Mouse (Mus musculus) neural tube, embryonic 14.5 days (tissue): ENCODE measurements around the gene Zdhhc17. TPM values are rescaled to one million over a fixed set of nuclear protein-coding genes. Genes with fewer than 3 reads are reported as not detected.
A peak's percentile ranks its signal among the peaks of the same experiment; 100 is the strongest.

Experiments
- ATAC-seq: fragments of 200-750 bp; cut with Nextera tagmentation; 2 replicates; pipeline ENCODE4 v1.8.0; 2017; ENCODE audit warnings: low read depth, mild to moderate bottlenecking, moderate TSS enrichment, moderate library complexity
- H3K27ac ChIP-seq: fragments of 300-500 bp; sonication (generic); 2 replicates; pipeline ENCODE4 v1.5.1; 2014; ENCODE audit warnings: low read depth, mild to moderate bottlenecking, control low read depth, low read length, moderate library complexity, mixed read lengths
- H3K27me3 ChIP-seq: fragments of 300-500 bp; sonication (generic); 2 replicates; pipeline ENCODE4 v1.6.1; 2014; ENCODE audit warnings: low read length; ENCODE audit not compliant: control insufficient read depth, insufficient read depth
- H3K36me3 ChIP-seq: fragments of 300-500 bp; sonication (generic); 2 replicates; pipeline ENCODE4 v1.6.1; 2014; ENCODE audit warnings: low read length, mixed read lengths; ENCODE audit not compliant: control insufficient read depth, insufficient read depth
- H3K4me1 ChIP-seq: fragments of 300-500 bp; sonication (generic); 2 replicates; pipeline ENCODE4 v1.6.1; 2014; ENCODE audit warnings: low read length; ENCODE audit not compliant: control insufficient read depth, insufficient read depth
- H3K4me2 ChIP-seq: fragments of 300-500 bp; sonication (generic); 2 replicates; pipeline ENCODE4 v1.6.1; 2014; ENCODE audit warnings: mild to moderate bottlenecking, low read depth, low read length, control low read depth
- H3K4me3 ChIP-seq: fragments of 300-500 bp; sonication (generic); 2 replicates; pipeline ENCODE4 v1.5.1; 2014; ENCODE audit warnings: low read depth, low read length, control low read depth, mixed read lengths
- H3K9ac ChIP-seq: fragments of 300-500 bp; sonication (generic); replicated peaks from 2 replicates; pipeline ENCODE4 v1.6.1; 2014; ENCODE audit warnings: low read depth, mild to moderate bottlenecking, control low read depth, low read length, mixed read lengths
- H3K9me3 ChIP-seq: fragments of 300-500 bp; sonication (generic); 2 replicates; pipeline ENCODE4 v1.6.1; 2016; ENCODE audit warnings: low read length; ENCODE audit not compliant: control insufficient read depth
- WGBS: fragments of 180-500 bp; shearing (Covaris S2); extraction: QIAGEN DNeasy Blood & Tissue Kit; methylation state at CpG from one replicate; pipeline ENCODE4 v1.1.7; 2014; 5-methylcytosine and 5-hydroxymethylcytosine counted together
- polyA plus RNA-seq: library from polyadenylated mRNA; unstranded; fragments of >200 nt; fragmentation: Nextera tagmentation; extraction: Ambion mirVana; gene quantifications from 2 replicates; pipeline ENCODE4 v1.2.1, GENCODE M21; 2014

The Zdhhc17 gene
- polyA plus RNA-seq, 1 experiment from 2014 or later, result 90.4 TPM

DNA sequence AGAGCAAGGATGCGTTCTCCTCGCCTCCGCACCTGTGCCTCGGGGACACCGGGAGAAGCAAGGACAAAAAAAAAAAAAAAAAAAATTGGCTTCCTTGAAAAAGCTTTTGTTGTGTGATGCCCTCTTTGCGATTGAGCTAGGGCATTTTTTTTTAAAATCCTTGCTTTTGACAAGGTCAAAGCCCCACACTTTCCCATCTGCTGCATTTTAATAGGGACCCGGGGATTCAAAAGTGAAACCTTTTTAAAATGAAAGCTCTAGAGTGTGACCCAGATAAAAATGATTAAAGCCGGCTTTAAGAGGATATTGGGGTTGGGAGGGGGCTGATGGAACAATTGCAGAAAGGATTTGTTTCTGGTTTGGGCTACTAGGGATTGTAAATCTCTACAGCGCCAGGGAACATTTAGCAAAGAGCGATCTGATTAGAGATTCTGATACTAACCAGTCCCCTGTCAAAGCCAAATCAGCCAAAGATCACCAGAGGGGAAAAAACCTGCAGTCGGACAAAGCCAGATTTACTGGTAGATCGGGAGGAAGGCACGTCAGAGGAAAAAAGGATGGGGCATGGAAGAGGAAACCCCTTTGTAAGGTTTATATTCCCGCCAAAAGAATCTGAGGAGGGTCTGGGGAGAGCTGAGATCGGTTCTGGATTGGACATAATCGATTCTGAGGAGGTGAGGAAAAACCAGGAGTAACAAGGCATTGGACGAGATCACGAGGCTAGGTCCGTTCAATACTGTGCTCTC, 713 bp upstream of the Zdhhc17 start:
- peaks cover 23% of the 10 kb centered on the region for H3K4me1 ChIP-seq
- peak overlapping the region; percentile 100 for H3K27ac ChIP-seq
- peak overlapping the region; percentile 91 for H3K4me3 ChIP-seq
- peak overlapping the region; percentile 96 for H3K4me2 ChIP-seq
- H3K9ac ChIP-seq, result peak overlapping the region; percentile 100
- WGBS, result 0% methylated on average over 19 of the region's 19 CpGs
- H3K9me3 ChIP-seq, result no peaks in the 10 kb centered on the region
- no peaks in the 10 kb centered on the region for H3K27me3 ChIP-seq
- ATAC-seq, result peak; percentile 13
- H3K36me3 ChIP-seq, result no peaks in the 10 kb centered on the region

DNA sequence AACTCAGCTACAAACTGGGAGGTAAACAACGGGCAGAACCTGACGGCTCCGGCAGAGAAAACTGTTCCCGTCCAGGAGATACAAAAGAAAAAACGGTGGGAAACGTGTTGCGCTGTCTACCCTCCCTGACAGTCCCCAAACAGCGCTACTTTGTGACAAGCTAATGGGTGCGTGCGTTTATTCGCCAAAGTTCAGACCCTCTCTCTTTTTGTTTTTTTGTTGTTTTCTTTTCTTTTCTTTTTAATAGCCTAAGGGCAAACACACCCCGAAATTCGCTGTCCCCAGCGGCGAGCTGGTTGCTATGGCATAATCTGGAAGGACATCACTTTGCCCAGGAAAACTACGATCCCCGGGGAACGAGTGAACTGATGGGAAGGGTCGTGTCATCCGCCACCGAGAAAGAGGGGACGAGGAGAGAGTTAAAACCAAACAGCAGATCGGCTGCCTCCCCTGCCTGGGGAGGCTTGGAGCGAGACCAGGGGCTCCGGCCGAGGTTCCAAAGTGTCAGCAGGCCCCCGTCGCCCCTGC, 763 bp downstream of the Zdhhc17 start:
- Histone ChIP-seq H3K4me1 (peaks cover 25% of the 10 kb centered on the region), H3K9ac (peak overlapping the region; percentile 100), H3K27me3 (no peaks in the 10 kb centered on the region), H3K9me3 (no peaks in the 10 kb centered on the region), H3K4me2 (peak overlapping the region; percentile 70), H3K4me3 (peak overlapping the region; percentile 91), H3K27ac (peak overlapping the region; percentile 100), H3K36me3 (no peaks in the 10 kb centered on the region)
- ATAC-seq, result no peak
- under 1% methylated on average over 28 of the region's 28 CpGs for WGBS

DNA sequence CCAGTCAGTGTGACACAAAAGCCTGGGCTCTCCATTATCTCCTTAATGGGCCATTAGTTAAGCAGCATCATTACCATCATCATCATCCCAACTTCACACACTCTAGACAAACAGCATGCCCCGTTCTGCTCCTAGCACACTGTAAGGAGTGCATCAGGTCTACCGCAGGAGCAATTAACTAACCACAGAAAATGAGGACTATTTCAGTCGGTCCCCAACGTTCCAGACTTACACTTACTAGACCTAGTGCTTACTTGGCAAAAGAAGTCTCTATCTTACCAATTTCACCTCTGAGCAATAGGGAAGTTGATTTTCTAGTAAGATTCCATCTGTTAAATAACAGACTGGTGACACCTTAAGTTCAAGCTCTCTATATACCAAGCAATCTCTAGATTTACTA, 2.3 kb downstream of the Zdhhc17 start:
- Histone ChIP-seq H3K9ac (no peak overlapping the region), H3K4me1 (peaks cover 25% of the 10 kb centered on the region), H3K9me3 (no peaks in the 10 kb centered on the region), H3K27me3 (no peaks in the 10 kb centered on the region), H3K36me3 (no peaks in the 10 kb centered on the region), H3K4me2 (peak overlapping the region; percentile 70), H3K27ac (no peak overlapping the region), H3K4me3 (0 out of 2 replicates have a peak overlapping the region, but pooled peaks have one; percentile 91)
- ATAC-seq, result no peak
- 38% methylated on average over 4 of the region's 4 CpGs for WGBS

DNA sequence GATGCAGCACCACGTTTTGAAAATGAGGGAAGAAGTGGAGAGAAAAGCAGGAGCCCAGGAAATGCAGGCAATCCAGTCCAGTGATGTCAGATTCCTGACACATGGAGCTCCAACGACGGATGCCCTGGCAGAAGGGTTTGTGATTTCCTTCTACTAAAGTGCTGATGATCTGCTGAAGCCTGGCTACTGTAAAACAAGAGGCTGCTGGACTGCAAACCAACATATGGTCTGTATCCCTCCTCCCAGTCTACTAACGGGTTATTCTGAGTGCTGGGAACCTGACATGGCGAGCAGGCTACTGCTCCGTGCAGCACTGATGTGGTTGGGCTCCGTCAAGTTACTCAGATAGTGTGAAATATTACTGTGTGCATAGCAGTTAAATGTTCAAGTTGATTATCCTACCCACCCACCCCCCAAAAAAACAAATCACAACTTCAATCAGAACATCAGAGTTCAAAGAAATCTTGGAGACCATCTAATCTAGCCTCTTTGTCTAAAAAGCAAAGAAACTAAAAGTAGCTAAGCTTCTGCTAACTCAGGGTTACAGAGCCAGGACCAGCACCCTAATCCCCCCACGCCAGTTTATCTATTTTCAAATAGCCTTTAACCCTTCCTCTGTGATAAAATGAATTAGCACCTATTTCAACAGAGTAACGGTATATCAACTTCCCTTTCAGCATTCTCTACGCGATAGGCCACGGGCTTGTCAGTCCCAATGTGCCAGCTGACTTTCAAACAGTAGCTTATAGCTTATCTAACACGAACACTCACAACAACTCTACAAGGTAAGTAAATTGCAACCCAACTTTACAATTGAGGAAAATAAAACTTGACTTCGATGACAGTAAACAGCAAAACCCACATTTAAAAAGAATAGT, 4.1 kb downstream of the Zdhhc17 start:
- Histone ChIP-seq H3K36me3 (no peaks in the 10 kb centered on the region), H3K9me3 (no peaks in the 10 kb centered on the region), H3K27ac (no peak overlapping the region), H3K4me1 (peaks cover 22% of the 10 kb centered on the region), H3K4me3 (no peak overlapping the region), H3K4me2 (no peak overlapping the region), H3K27me3 (no peaks in the 10 kb centered on the region), H3K9ac (no peak overlapping the region)
- 76% methylated on average over 14 of the region's 14 CpGs for WGBS
- ATAC-seq, result no peak

DNA sequence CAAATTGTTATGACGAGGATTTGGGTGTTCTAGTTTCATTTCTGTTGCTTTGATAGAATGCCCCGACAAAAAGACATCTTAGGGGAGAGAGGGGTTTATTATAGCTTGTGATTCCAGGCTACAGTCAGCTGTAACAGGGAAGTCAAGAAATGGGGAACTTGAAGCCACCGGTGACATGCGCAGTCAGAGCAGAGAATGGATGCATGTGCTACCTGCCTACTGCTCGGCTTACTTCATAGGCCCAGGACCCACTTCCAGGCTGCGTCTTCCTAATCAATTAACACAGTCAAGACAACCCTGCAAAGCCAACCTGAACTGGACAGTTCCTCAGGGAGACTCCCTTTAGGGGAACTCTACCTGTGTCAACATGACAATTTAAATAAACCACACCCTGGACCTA, 5.7 kb downstream of the Zdhhc17 start:
- no peak overlapping the region for H3K4me2 ChIP-seq
- H3K27me3 ChIP-seq, result no peaks in the 10 kb centered on the region
- no peak overlapping the region for H3K27ac ChIP-seq
- H3K4me3 ChIP-seq, result no peak overlapping the region
- no peaks in the 10 kb centered on the region for H3K9me3 ChIP-seq
- no peak overlapping the region for H3K9ac ChIP-seq
- 94% methylated on average over 6 of the region's 6 CpGs for WGBS
- H3K4me1 ChIP-seq, result peaks cover 22% of the 10 kb centered on the region
- no peak for ATAC-seq
- H3K36me3 ChIP-seq, result no peaks in the 10 kb centered on the region

DNA sequence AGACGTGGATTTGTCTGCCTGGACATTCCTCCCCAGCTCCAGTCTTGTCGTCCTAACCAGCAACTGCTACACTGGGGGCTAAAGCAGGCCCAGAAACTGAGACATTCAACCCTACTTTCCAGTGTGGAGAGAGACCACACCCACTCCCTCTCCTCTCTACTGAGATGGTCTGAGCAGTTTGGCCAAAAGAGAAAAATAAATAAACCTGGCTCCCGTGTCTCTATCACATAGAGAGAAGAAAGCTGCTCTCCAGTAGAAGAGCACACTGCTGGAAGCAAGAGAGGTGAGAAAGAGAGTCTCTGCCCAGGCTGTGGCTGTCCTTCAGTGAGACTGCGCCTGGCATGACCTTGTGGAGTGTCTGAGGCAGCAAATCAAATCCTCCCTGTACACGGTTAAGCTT, 10.7 kb downstream of the Zdhhc17 start:
- no peaks in the 10 kb centered on the region for H3K36me3 ChIP-seq
- no peak overlapping the region for H3K4me2 ChIP-seq
- H3K4me1 ChIP-seq, result no peaks in the 10 kb centered on the region
- H3K27me3 ChIP-seq, result no peaks in the 10 kb centered on the region
- WGBS, result 81% methylated on average over 5 of the region's 5 CpGs
- no peak overlapping the region for H3K4me3 ChIP-seq
- no peaks in the 10 kb centered on the region for H3K9me3 ChIP-seq
- no peak overlapping the region for H3K9ac ChIP-seq
- no peak overlapping the region for H3K27ac ChIP-seq
- no peak for ATAC-seq

DNA sequence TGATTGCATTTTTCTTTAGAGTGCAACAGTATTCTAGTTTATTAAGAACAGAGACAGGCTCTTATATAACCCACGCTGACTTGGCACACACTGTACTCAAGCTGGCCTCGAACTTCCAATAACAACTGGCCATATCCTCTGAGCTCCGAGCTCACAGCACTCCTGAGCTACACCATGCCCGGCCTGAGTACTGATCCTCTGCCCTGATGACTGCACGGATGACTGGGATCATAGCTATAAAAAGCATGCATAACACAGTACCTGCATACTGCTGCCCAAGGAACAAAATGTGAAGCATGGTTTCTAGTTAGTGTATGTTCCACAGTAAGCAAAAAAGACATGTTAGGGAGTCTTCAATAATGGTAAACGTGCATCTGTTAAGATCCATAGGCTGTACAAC, 12.8 kb downstream of the Zdhhc17 start:
- Histone ChIP-seq H3K4me1 (peaks cover under 1% of the 10 kb centered on the region; the same call in 1 of the 2 replicates), H3K9me3 (no peaks in the 10 kb centered on the region), H3K4me3 (no peak overlapping the region), H3K9ac (no peak overlapping the region), H3K4me2 (no peak overlapping the region), H3K27ac (no peak overlapping the region), H3K36me3 (no peaks in the 10 kb centered on the region), H3K27me3 (no peaks in the 10 kb centered on the region)
- 94% methylated on average over 6 of the region's 6 CpGs for WGBS
- no peak for ATAC-seq

DNA sequence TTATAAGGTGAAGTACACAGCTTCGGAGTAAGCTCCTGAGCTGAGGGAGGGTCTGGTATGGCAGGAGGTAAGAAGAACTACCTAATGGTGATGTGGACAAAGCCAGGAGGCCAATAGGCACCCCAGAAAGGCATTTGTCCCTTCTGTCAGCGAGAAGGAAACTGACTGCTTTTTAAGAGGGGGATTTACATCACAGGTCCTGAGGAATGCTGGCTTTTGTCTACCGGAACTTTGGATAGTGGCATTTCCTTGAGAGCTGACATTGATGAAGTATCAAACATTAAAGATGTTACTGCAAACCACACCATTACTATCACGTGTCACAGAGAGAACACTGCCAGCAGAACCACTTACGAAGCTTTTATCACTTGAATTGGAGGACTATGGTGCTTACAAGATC, 15.2 kb downstream of the Zdhhc17 start:
- Histone ChIP-seq H3K4me2 (no peak overlapping the region), H3K27ac (no peak overlapping the region), H3K4me1 (peaks cover 4% of the 10 kb centered on the region), H3K9ac (no peak overlapping the region), H3K4me3 (no peak overlapping the region), H3K36me3 (no peaks in the 10 kb centered on the region), H3K27me3 (no peaks in the 10 kb centered on the region), H3K9me3 (no peaks in the 10 kb centered on the region)
- ATAC-seq, result no peak
- WGBS, result 27% methylated on average over 5 of the region's 5 CpGs

DNA sequence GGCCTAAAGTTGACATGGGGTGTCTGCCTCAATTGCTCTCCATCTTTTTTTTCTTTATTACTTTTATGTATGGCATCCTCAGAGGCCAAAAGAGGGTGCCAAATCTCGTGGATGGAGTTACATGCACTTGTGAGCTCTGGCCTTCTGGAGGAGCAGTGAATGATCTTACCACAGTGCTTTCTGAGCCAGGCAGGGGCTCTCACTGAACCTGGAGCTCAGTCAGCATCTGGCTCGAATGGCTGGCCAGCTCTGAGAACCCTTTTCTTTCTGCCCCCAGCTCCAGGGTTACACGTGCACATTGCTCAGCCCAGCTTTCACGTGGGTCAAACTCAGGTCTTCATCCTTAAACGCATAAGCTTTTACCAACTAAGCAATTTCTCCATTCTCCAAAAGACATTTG, 16.7 kb downstream of the Zdhhc17 start:
- no peak for ATAC-seq
- Histone ChIP-seq H3K27ac (no peak overlapping the region), H3K27me3 (no peaks in the 10 kb centered on the region), H3K9me3 (no peaks in the 10 kb centered on the region), H3K4me3 (no peak overlapping the region), H3K36me3 (no peaks in the 10 kb centered on the region), H3K4me1 (peaks cover 4% of the 10 kb centered on the region), H3K9ac (no peak overlapping the region), H3K4me2 (no peak overlapping the region)
- WGBS, result 64% methylated on average over 5 of the region's 5 CpGs
